Mouse (Mus musculus) thymus, postnatal 4 days (tissue): ENCODE data around the gene Sf3b4.

Experiments used
- DNase-seq: peaks from one replicate; pipeline ENCODE4 v3.0.0; 2021

The Sf3b4 gene

GRCm38 (mm10) chr3:96220765-96221639, 48.9 kb downstream of the Sf3b4 start, which contains the start of the genes Hist2h2ac and Hist2h2be:
Gene Hist2h2ac (minus strand): TSS chr3:96220880.
Gene Hist2h2be (plus strand): TSS chr3:96221119.
- peak; percentile 79 for DNase-seq

- DNase-seq = peak; percentile 53
Observed at GRCm38 (mm10) chr3:96221640-96222038, 49.5 kb downstream of the Sf3b4 start.

GRCm38 (mm10) chr3:96222774-96223173, 50.6 kb downstream of the Sf3b4 start:
- DNase-seq = no peak

DNA sequence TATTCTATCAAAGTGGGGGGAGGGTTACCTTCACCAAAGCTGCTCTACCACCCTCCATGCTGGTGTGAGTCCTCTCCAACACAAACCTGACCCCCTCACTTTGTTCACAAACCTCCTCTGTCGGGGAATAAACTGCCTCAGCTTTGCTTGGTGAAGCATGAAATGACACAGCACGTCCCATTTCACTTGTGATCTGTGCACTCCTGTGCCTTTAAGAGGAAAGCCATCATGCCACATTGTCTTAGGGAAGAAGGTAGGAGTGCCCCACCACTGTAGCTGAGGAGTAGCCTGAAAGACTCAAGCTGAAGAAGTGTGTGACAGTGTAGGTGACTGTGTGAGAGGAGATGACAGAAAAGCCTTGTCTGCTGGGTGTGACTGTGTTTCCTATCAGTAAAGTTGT, 53.3 kb downstream of the Sf3b4 start:
- no peak for DNase-seq
